Mouse (Mus musculus): ENCODE measurements at regions not wholly inside any gene's neighbourhood (a gene's known extent, or its start where the extent isn't known, plus 50 kb on each side); places are given as distances from the start of the nearest gene placed in this dataset.

DNA sequence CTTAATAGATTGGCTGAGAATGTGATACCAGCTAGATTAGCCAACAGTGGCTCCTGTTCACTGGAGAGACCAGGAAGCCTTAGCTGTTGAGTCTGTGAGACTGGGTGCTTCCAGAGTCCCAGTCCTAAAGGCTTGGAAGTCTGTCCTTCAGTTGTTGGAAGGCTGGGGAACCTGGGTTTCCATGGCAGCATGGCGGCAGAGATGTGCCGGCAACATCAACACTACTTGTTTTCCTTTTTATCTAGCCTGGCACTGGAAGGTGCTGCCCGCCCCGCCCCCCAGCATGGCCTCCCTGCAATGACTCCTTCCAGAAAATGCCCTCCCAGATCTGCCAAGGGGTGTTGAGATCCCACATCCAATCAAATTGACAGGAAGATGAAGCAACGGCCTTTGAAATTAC is 104.8 kb upstream of the Ubr2 start:
- TF ChIP-seq CHD1 (IDR thresholded peaks at IDR 0.05; ENCODE audit: low read depth, low read length): no peak
- no peak for TF ChIP-seq RCOR1 (conservative IDR thresholded peaks at IDR 0.05; ENCODE audit: low read depth, low read length)
- no peak for TF ChIP-seq CTCF (conservative IDR thresholded peaks at IDR 0.05 in 1 of 2, IDR thresholded peaks at IDR 0.05 in 1 of 2; ENCODE audit: low read depth in 2 of 2, low read length in 2 of 2)
- TF ChIP-seq CHD2 (IDR thresholded peaks at IDR 0.05; ENCODE audit: low read length): no peak
- no peak for TF ChIP-seq POLR2A (IDR thresholded peaks at IDR 0.05; ENCODE audit: low read depth, low read length)
- no peak for TF ChIP-seq ZKSCAN1 (IDR thresholded peaks at IDR 0.05; ENCODE audit: borderline replicate concordance, low read depth, low read length)
- TF ChIP-seq ZC3H11A (IDR thresholded peaks at IDR 0.05; ENCODE audit: low read depth, low read length): no peak
- TF ChIP-seq ELF1 (IDR thresholded peaks at IDR 0.05; ENCODE audit: low read depth, low read length): no peak
- no peak for TF ChIP-seq MEF2A (IDR thresholded peaks at IDR 0.05; ENCODE audit: borderline replicate concordance, low read depth, low read length)
- no peak for TF ChIP-seq ZNF384 (IDR thresholded peaks at IDR 0.05; ENCODE audit: low read depth, low read length)
- TF ChIP-seq TCF12 (IDR thresholded peaks at IDR 0.05; ENCODE audit: low read depth, low read length): no peak
- no peak for TF ChIP-seq GABPA (IDR thresholded peaks at IDR 0.05; ENCODE audit: insufficient replicate concordance, low read depth, low read length)

Measured in CH12.LX (cell line).